Mouse (Mus musculus): ENCODE measurements around the gene Primpol.
A peak's percentile ranks its signal among the peaks of the same experiment; 100 is the strongest.

Gene Primpol

GRCm38 (mm10) chr8:46562333-46562732 lies 54.7 kb downstream of the Primpol start:
- DNase-seq (ENCODE audit: low spot score in 2 of 2) = no peak

DNA sequence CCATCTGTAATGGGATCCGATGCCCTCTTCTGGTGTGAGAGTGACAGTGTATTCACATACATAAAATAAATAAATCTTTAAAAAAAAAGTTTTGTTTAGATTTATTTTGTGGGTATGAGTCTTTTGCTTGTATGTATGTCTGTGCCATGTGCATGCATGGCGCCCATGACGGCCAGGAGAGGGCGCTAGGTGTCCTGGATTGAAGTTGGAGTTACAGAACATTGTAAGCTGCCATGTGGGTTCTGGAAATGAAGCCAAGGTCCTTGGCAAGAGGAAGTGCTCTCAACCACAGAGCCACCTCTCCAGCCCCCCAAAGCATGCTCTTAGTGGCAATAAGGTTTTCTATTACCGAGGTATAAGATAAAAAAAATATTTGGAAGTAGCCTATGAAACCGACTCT lies 57.6 kb downstream of the Primpol start:
- DNase-seq (ENCODE audit: low spot score in 2 of 2) = no peak

- DNase-seq (ENCODE audit: low spot score in 2 of 2) = no peak
Measured at GRCm38 (mm10) chr8:46552441-46552765, 64.6 kb downstream of the Primpol start.

DNA sequence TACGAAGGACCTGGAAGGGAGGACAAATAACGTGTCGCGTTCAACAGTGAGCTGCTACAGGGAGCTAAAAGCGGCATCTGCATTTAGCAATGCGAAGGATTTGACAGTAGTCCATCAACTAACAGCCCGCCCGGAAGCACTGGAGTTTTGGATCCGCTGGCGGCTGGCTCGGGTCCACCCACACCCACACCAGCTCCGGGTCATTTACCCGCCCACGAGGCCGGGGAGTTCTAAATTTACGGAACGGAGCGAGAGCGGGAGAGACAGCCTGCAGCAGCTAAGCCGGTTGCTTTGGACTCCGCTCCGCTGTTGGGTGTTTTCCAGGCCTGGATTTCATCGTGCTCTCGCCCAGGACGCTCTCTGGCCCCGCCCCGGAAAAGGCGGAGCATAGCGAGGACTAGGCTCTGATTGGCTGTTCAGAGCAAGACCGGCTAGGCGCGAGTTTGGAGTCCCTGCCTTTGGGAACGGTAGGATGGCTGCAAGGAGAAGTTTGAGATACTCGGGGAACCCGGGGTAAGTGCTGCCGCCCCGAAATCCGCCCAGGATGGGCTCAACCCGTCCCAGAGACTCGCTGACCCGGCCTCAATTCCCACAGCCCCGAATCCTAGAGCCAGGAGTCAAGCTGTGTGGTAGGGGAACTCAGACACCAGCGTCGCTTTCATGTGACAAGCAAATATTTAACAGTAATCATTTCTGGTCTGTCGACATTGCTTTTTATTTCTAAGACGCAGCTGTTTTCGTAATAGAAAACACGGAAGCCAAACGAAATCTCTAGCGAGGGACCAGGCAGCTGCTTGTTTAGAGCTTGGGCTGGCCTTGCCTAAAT lies 65.2 kb downstream of the Primpol start, which contains the start of gene Cenpu:
Gene Cenpu, plus strand, starts transcription at position 414 of the 826 bp plus-strand sequence.
- DNase-seq (ENCODE audit: low spot score in 2 of 2) = peak; percentile 99

- DNase-seq (ENCODE audit: low spot score in 2 of 2) = no peak
Measured at GRCm38 (mm10) chr8:46551029-46551428, 66.0 kb downstream of the Primpol start.

DNA sequence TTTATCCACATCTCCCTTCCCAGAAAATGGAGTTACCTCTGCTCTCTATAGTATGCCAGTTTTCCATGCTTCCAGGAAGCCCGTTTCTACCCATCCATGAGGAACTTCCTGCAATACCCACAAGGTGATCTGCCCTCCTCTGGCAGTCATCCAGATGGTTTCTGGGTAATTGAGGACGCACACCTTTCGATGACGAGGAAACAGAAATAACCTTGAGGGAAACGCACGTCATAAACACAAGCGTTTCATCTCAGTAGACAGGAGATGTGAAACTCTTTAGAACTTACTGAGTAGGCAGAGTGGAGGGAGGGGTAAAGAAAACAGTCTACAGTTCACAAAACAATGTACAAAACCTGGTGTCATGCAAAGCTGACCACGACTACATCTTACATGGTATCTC lies 67.0 kb downstream of the Primpol start:
- DNase-seq (ENCODE audit: low spot score in 2 of 2) = no peak

DNA sequence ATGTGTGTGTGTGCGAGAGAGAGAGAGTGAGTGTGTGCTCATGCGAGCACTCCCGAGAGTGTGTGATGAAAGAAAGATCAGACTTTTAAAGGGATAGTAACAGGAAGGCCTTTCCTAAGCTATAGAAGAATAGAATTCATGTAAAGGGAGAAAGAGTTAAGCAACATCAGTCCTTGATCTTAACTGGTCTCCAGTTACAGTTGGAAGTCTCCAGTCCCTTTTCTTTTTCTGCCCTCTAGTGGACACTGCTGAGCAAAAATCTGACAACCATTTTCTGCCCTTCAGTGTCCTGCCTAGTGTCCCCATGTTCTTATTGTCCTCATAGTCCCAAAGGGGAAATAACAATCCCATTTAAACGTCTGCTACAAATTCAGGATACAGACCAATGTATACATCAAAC lies 69.8 kb downstream of the Primpol start:
- no peak for DNase-seq (ENCODE audit: low spot score in 2 of 2)

- DNase-seq (ENCODE audit: low spot score in 2 of 2) = no peak
Measured at GRCm38 (mm10) chr8:46546431-46547176, 70.4 kb downstream of the Primpol start.

DNA sequence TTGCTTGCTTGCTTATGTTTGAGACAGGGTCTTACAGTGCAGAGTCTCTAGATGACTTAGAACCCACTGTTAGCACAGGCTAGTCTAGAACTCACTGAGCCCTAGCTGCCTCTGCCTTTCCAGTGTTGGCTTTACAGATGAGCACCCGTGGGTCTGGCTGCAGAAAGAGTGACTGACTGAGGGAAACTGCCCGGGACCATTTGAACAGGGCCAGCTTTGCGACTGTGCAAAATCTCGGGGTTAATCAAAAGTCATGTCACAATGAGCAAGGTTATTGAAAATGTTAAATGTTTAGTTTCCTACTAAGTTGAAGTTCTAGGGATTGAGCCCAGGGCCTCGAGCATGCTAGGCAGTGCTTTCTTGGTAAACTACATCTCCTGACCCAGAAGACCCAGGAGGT lies 71.2 kb downstream of the Primpol start:
- no peak for DNase-seq (ENCODE audit: low spot score in 2 of 2)

DNA sequence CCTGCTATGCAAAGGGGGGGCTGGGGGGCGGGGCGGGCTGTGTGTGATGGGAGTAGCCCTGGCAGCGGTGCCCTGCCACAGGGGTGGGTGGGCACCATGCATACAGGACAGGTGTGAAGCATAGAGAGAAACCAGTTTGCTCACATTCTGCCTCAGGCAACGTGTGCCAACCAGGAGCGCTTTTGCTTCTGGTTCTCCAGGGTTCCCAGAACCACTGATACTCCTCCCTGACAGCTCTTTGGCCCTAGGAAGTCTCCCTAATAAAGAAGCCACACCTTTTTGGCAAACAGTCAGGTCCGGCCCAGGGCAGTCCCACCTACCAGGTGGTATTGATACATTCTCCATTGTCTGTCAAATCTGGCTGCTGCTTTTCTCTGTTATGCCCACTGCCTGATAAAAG lies 73.3 kb downstream of the Primpol start:
- no peak for DNase-seq (ENCODE audit: low spot score in 2 of 2)

DNA sequence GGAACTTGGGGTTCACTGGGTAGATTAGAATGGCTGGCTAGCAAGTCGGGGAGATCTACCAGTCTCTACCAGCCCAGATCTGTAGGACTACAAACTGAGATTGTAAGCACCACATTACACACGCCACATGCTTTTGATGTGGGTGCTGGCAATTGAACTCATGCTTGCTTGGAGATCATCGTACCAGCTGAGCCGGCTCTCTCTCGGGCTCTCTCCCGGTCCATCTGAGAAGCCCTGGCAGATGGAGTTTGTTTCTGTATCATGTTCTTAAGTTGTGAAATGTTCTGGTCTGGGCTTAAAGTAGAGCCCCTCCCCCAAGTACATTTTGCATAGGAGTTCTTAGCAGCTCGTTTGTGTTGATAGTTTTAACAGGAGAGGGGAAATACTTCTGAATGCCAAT lies 73.8 kb downstream of the Primpol start:
- DNase-seq (ENCODE audit: low spot score in 2 of 2) = no peak

DNA sequence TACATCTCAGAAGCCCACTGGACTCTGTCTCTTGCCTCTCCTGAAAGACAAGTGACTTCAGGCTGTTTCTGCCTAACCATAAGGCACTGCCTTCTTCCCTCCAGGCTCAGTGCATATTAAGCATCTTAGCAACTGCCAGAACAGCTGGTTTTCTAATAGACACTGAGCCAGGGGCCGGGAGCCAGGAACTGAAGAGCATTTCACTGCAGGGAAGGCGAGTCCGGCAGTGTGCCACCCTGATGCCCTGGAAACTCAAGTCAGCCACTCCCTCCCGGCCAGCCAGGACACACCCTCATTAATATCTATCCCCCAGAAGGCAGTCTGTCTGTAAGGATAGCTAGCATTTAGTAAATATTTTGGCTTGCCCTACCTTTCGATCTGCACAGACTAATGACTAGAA lies 77.3 kb downstream of the Primpol start:
- peak in 1 of 2 experiments; percentile 21 for DNase-seq (ENCODE audit: low spot score in 2 of 2)

DNA sequence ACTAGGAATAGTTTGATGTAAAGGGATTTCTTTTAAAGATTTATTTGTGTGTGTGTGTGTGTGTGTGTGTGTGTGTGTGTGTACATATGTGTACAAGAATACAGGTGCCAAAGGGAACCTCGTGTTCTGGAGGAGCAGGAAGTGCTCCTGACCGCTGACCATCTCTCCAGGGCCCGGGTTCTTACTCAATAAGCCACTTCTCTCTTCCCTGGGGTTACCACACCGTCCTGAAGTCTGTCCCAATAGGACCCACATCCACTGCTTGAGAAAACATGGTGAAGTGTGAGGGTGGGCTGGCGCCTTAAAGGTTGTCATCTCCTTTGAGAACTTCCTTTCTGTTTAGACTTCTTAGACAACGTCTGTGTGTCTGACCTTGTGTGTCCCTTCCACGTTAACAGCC lies 83.1 kb downstream of the Primpol start:
- DNase-seq (ENCODE audit: low spot score in 2 of 2) = no peak

DNA sequence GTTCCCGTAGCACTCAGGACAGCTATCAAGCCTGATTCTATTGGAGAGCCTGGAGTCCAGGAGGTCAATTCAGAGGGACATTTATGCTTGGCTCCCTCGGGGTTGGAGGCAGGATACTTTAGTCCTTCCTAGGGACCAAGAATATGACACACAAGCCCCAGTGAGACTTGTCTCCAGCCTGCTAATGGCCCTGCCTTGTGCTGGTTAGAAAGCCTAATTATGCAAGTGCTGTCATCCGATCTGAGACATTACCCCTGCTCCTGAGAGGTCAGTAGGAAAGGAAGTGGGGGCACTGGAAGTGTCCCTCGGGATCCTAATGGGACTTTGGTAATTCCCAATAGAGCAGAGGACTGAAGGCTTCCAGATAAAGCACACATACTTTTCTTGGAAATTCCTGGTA lies 86.5 kb downstream of the Primpol start:
- DNase-seq (ENCODE audit: low spot score in 2 of 2) = no peak

GRCm38 (mm10) chr8:46529508-46529907 lies 87.5 kb downstream of the Primpol start:
- no peak for DNase-seq (ENCODE audit: low spot score in 2 of 2)

DNA sequence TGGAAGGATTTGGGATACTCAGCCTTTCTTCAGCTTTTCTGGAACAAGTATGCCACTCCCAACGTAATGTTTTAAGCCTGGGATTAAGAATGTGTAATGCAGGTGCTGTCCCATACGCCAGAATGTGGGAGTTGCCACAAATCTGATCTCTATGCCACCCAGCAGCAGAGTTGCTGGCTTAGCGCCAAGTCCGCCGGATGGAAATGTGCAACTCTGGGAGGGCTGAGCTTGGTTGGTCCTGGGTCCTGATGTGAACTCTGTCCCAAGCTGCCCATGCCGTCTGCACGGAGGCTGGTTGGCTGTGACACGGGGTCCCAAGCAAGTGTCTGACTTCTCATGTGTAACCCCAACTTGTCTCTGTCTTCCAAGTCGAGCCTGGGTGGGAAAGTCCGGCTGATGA lies 90.2 kb downstream of the Primpol start:
- no peak for DNase-seq (ENCODE audit: low spot score in 2 of 2)

- DNase-seq (ENCODE audit: low spot score in 2 of 2) = no peak
Measured at GRCm38 (mm10) chr8:46526098-46526497, 90.9 kb downstream of the Primpol start.

Data from frontal cortex, postnatal 10 days (tissue).